Mouse (Mus musculus) brown adipose tissue, adult 24 weeks (tissue): ENCODE measurements around the gene Tbc1d8. TPM values are rescaled to one million over a fixed set of nuclear protein-coding genes. Genes with fewer than 3 reads are reported as not detected.

ENCODE experiments used
- H3K27ac ChIP-seq: fragments of 200-500 bp; replicated peaks from 2 replicates; pipeline ENCODE4 v1.5.1; 2012; ENCODE audit warnings: low read depth, mild to moderate bottlenecking, low read length
- H3K4me1 ChIP-seq: fragments of 200-500 bp; 2 replicates; pipeline ENCODE4 v1.6.1; 2012; ENCODE audit warnings: low read length, mixed read lengths; ENCODE audit not compliant: control insufficient read depth, insufficient read depth, insufficient read length
- H3K4me3 ChIP-seq: fragments of 200-500 bp; 2 replicates; pipeline ENCODE4 v1.5.1; 2012; ENCODE audit warnings: low read depth, mild to moderate bottlenecking, low read length, moderate library complexity; ENCODE audit not compliant: insufficient read depth
- polyA plus RNA-seq: library from polyadenylated mRNA; stranded (reverse); fragments of >200 nt; gene quantifications from 2 replicates; pipeline ENCODE4 v1.2.4, GENCODE M21; 2012; ENCODE audit not compliant: missing spikeins, insufficient read depth, insufficient read length

Gene Tbc1d8
- polyA plus RNA-seq, 1 experiment: 8.5 TPM

DNA sequence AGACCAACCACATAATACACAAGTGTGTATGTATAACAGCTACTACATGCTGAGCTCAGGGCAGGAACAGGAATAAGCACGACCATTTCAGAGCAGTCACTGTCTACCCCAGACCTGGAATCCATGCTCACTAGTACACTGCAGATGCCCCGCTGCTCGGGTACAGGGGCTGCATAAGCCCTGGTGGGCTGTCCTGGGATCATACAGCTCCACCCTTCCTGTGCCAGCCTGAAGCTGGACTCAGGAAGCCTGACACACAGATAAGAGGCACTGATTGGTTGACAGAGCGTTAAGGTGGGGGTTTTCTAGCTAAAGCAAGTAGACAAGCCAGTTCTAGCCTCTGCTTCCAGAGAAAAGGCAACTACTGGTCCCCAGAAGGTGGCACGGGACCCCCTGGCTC, 99.5 kb downstream of the Tbc1d8 start:
- no peaks in the 10 kb centered on the region for H3K4me1 ChIP-seq
- H3K27ac ChIP-seq: no peak overlapping the region
- H3K4me3 ChIP-seq: no peak overlapping the region

DNA sequence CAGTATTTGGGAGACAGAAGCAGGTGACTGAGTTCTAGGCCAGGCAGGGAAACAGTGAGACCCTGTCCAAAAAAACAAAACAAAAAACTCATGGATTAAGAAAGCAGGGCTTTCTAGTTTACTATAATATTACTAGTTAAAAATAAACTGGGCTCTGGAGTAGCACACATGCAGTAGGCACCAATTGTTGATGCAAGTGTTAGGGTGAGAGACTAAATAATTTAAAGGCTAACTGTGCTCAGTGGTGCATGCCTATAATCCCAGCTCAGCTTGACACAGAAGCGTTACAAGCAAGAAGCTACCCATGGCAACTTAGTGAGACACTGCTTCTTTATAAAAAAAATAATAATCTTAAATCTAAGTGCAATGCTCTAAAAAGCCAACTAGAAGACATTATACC, 100.0 kb downstream of the Tbc1d8 start:
- Histone ChIP-seq H3K27ac (no peak overlapping the region), H3K4me1 (no peaks in the 10 kb centered on the region), H3K4me3 (no peak overlapping the region)

DNA sequence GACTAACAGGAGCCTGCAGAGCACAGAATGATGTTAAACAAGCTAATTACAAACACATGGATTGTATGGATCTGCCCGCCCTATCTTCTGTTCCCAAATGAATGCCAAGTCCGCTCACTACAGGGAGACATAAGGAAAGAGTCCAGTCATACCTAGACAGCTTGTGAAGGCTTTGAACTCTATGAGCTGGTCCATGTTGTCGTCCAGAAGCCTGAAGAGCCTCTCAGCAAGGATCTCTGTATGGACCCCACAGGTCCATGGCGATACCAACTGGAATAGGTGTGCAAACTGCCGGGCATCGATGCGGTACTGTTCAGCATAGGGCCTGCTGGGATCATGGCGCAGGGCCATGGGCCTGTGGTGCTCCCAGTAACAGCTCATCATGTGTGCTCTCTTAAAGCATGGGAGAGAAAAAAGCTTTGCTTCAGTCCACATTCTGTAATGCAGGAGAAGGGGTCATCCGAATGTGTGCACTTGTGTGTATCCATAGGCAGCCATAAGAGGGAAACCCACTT, 101.8 kb downstream of the Tbc1d8 start:
- Histone ChIP-seq H3K4me3 (no peak overlapping the region), H3K27ac (no peak overlapping the region), H3K4me1 (no peaks in the 10 kb centered on the region)

DNA sequence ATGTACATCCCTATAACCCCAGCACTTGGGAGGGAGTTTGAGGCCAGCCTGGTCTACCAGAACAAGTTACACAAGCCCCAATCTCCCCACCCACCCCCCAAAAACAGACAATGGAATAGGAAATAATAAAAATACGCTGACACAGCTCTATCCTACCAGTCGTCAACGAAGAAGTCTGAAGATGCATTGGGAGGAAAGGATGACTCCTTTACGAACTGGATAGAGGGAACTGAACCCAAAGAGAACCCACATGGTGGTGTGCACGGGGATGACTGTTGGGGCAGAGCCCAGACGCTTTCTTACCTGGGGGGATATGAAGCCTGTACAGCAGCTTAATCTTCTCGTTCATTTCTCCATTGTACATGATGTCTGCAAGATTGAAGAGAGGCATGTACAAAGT, 102.4 kb downstream of the Tbc1d8 start:
- no peak overlapping the region for H3K27ac ChIP-seq
- no peaks in the 10 kb centered on the region for H3K4me1 ChIP-seq

DNA sequence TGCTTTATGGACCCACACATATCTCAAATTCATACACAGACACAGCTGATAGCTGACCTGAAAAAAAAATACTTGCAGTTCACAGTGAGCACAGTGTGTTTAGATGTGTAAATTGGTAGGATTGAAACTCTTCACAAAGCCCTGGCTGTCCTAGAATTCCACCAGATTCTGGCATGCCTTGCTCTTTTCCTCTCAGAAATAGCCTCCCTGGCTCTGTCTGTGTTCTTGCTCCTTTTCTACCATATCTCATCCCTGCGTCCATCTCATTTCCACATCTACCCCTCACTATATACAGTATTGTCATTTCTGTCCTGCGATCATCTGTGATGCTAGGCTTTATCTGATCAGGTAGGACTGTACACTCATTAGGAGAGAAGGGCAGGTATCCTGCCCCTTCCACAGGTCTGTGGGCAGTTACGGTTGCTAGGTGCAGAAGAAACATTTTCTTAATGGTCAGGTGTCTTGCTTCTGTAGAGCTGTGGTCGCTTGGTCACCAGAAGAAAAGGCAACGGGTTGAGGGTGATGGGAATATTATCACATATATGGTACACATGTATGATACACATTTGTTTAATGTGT, 104.2 kb downstream of the Tbc1d8 start:
- H3K4me3 ChIP-seq: no peak overlapping the region
- no peaks in the 10 kb centered on the region for H3K4me1 ChIP-seq
- H3K27ac ChIP-seq: no peak overlapping the region

More for the DNA sequence above, 102.4 kb downstream of the Tbc1d8 start:
- no peak overlapping the region for H3K4me3 ChIP-seq

DNA sequence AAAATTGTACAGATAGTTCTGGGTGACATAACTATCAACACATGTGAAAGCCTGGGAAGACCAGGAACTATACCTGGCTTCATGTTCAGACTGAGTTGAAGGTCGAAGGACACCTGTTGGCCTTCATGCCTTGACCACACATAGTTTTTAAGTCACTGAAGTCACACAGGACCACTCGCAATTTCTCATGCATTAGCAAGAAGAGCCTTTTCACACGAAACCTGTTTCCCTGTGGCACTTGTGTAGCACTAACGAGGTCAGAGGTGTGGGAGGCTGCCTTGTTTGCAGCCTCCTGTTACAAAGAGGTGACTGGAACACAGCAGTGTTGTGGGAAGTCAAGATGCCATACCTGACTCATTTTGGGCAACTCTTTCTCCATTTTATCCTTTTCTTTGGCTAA, 105.2 kb downstream of the Tbc1d8 start:
- Histone ChIP-seq H3K4me1 (no peaks in the 10 kb centered on the region), H3K27ac (no peak overlapping the region)

DNA sequence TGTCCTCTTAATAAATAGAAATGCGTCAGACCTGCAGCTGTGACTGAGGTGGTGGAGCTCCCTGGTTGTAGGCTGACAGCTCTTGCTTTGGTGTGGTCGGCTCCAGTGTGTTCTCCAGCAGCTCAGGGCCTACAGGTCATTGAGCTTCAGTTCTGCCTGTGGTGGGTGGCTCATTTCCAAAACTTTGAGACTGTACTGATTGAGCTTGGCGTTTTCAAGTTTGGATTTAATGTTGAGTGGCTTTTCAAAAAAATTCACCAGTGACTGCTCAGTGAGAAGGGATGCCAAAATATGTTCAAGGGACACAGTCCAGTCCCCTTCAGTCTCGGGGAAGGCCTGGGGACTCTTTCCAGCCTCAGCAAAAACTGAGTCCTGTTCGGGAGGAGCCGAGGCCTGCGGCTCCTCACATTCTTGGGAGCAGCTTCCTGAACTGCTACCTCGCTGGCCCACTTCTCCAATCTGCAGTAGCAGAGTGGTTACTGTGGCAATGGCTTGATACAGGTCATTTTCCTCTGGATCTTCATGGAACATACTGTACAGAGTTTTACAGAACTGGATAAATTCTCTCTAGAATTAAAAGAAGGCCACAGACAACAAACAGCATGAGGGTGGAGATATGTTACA, 106.2 kb downstream of the Tbc1d8 start:
- Histone ChIP-seq H3K27ac (no peak overlapping the region), H3K4me3 (no peak overlapping the region), H3K4me1 (no peaks in the 10 kb centered on the region)

More for the DNA sequence above, 105.2 kb downstream of the Tbc1d8 start:
- no peak overlapping the region for H3K4me3 ChIP-seq

DNA sequence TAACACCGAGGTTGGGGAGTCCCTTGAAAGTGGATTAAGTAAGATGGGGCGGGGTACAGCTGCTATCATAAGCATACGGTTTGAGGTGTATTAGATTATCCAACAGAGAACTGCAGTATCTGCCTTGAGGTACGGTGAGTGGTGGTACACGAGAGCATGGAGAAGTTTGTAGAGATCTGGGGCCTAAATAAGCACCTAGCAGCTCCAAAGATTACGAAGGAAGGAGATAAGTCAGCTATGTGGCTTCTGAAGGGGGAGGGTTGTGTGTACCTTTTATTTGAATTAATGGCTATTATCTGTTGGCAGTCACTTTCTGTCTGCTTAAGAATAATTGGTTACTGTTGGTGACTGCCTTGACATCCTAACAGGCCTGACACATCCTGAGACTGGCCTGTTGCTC, 108.1 kb downstream of the Tbc1d8 start:
- no peak overlapping the region for H3K4me3 ChIP-seq
- H3K4me1 ChIP-seq: no peaks in the 10 kb centered on the region; the same call in 1 of the 2 replicates
- no peak overlapping the region for H3K27ac ChIP-seq

DNA sequence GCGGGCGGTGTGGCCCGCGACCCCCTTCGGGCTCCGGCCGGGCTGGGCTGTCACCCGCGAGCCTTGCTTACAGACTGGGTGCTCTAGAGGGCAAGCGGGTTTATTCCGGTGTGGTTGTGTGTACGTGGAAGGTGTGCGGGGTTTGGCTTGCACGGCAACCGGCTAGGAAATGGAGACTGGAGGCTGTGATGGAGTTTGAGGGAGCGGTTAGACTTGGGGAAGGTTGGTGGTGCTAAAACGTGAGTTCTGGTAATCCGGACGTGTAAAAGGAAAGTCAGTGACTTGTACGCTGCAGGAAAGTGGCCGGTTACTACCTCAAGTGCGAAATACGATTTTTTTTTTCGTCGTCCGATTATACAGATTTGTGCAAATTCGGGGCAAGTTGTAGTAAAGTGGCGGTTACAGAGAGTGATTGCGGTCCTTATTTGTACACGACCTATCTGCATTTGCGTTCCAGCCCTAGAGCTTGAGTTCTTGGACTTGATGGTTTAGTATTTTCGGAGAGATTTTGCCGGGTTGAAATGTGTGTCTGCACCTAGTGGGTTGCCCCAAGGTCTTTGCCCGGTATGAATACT, 110.2 kb downstream of the Tbc1d8 start:
- Histone ChIP-seq H3K27ac (peak overlapping the region; percentile 45), H3K4me3 (peak overlapping the region; percentile 87)

DNA sequence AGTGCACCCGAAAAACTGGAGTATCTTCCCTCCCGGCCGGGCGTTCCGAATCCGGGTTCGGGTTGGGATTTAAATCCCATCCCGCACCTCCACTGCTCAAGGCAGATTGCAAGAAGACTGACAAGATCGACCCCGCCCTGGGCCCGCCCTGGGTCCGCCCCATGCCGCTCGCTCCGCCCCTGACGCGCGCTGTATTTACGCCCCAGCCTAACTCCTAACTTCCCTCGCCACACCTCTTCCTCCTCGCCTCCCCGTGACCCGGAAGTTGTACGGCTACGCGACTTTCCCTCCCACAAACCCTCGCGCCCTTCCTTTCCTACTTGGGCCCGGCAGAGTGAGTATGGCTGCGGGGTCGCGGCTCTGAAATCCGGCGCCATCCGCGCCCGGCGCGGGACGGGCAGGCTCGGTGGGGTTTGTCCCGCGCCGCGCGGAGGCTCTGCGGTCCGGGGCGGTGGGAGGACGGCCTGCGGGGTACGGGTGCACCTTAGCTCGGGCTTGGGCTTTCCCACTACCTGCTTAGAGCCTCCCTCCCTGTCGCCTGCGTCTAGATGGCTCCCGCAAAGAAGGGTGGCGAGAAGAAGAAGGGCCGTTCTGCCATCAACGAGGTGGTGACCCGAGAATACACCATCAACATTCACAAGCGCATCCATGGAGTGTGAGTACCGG, 110.8 kb downstream of the Tbc1d8 start, which contains the start of gene Rpl31:
TSS of gene Rpl31 (plus strand) at position 242 of the 666 bp plus-strand sequence.
- peak within 1 kb of the TSS; percentile 87 for H3K4me3 ChIP-seq

More for the DNA sequence above, 110.2 kb downstream of the Tbc1d8 start:
- H3K4me1 ChIP-seq: no peaks in the 10 kb centered on the region; the same call in 1 of the 2 replicates

DNA sequence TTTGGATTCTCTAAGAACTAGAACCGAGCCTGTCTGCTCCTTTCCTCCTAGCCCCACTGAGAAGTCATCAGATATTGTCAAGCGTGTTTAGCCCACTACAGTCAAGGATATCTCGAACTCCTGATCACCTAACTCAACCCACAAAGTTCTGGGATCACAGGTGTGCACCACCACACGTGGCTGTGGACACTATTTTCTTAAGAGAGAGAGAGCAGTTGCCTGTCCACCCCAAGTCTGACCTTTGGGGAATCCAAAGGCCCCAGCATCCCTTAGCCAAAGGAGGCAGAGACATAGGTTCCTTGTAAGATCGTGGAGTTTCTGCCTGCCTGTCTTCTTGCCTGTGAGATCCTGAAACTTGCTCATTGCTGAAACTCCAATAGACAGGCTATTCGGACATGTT, 111.5 kb downstream of the Tbc1d8 start:
- H3K27ac ChIP-seq: peak overlapping the region; percentile 61; the same call in 1 of the 2 replicates
- no peaks in the 10 kb centered on the region; the same call in 1 of the 2 replicates for H3K4me1 ChIP-seq
- H3K4me3 ChIP-seq: peak overlapping the region; percentile 79

More for the DNA sequence above, 110.8 kb downstream of the Tbc1d8 start, which contains the start of gene Rpl31:
- Histone ChIP-seq H3K27ac (peak within 1 kb of the TSS; percentile 61), H3K4me1 (no peaks in the 10 kb centered on the region; the same call in 1 of the 2 replicates)

DNA sequence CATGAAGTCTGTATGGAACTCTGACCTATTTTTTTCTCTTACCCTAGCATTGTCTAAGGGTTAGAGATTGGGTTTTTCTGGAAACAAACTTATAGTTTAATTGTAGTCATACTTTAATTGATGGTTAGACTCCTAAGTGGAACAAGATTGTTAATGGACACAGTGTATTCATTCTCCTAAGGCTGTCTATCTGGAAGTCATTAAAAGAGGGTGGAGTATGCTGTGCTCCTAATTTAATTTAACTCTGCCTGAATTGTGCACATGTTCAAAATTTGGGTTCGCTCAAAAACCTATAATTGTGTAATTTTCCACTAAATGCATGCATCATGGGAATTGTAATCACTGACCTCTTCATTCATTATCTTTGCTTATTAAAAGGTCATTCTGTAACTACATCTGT, 113.0 kb downstream of the Tbc1d8 start:
- Histone ChIP-seq H3K4me1 (no peaks in the 10 kb centered on the region; the same call in 1 of the 2 replicates), H3K4me3 (no peak overlapping the region), H3K27ac (no peak overlapping the region)

DNA sequence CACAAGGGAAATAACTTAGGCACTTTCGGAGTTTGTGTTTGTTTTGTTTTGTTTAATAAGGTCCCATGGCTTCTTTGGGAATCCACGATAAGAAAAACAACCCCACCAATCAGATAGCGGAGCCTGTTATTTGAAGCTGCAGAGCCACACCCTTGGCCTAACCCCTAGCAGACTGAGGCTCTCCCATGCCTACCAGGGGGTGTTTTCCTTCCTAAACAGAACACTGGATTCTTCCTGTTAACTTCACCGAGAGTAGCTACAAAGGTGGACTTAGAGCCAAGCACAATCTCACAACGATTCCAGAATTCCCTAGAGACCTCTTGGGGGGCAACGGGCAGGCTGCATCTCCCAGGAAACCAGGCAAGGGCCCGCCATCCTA, 116.1 kb downstream of the Tbc1d8 start:
- Histone ChIP-seq H3K4me1 (no peaks in the 10 kb centered on the region; the same call in 1 of the 2 replicates), H3K27ac (no peak overlapping the region), H3K4me3 (no peak overlapping the region)

DNA sequence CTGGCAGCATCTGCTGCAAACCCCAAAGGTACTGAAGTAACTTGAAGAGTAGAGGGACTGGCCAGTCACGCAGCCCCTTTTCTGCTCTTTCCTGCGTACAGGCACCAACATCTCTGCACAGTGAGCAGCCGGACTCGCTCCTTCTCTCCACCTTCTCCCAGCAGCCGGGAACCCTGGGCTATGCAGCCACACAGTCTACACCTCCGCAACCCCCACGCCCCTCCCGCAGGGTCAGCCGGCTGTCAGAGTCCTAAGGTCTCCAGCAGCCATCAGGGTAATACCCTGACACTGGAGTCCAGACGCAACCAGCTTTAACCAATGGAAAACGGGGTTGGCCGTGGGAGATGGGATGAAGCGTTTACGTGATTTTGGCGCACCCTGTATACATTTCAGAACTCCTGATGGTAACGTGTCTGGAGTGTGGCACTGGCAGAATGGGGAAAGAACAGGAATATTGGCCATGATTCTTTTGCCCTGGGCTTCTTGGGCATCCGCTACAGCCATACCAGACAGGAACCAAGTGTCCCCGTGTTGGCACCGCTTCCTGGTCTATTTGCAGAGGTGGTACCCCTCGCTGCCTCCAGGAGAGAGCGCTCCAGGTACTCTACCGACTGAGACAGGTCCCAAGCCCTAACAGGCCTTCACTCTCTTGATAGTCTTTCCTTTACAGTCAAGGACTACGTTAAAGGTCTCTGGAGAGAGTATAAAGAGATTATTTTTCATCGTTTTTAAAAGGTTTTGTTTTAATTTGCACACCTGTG, 116.6 kb downstream of the Tbc1d8 start:
- no peaks in the 10 kb centered on the region; the same call in 1 of the 2 replicates for H3K4me1 ChIP-seq
- no peak overlapping the region for H3K27ac ChIP-seq
- no peak overlapping the region for H3K4me3 ChIP-seq
